Mouse (Mus musculus): ENCODE results near the gene Lhfpl2. TPM values are rescaled to one million over a fixed set of nuclear protein-coding genes. Genes with fewer than 3 reads are reported as not detected.
"Not testable (repeated sequence)": the region's sequence is repeated elsewhere in the genome, so short reads cannot be mapped to it uniquely, and the experiment has no call there.

The Lhfpl2 gene
- total RNA-seq (2021): 1 to 10 TPM; 2.5 to 3.7 TPM

DNA sequence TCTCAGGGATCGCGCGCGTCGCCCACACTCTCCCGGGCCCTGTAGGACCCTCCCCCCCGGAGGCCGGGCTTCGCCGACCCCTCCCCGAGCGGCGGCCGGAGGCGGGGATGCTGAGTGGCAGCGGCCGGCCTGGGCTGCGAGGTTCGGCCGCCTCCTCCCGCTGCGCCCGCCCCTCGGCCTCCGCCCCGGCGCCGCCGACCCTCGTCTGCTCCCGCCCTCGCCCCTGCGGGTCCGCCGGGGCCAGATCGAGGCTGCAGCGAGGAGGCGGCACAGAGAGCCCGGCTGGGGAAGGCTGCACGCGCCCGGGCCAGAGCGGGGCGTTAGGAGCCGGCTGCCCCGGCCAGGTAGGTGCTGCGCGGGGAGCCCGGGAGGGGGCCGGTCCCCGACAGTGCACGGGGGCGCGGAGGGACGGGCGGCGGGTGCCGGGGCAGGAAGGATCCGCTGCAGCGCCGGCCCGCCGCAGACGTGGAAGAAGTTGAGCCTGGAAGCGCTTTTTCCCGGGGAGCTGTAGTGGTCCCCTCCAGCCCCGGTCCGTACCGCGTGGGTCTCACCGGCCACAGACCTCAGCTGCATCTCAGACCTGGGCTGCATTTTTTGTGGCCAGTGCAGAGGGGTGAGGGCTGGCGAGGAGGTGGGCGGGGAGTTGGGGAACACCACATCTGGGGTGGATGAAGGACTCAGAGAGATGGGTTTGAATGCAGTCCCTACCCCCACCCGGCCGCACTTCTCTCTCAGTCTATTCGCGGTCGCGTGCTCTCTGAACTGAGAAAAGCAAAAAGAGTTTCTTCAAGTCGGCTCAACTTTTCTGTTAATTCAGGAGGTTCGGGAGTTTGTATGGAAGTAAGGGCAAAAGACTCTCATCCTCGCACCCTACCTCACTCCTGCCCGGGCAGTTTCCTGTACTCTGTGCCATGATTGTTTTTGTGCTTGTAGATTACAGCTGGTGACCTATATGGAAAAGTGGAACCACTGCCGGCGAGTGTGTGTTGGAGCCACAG is at the start of gene Lhfpl2:
Gene Lhfpl2 (plus strand): TSS at position 234 of the 998 bp plus-strand sequence.
- DNase-seq: peak; percentile 52 to 61
- intact Hi-C loops (cut with DNase I): loop anchor here (2.0 to 5.0 kb wide), 2 partner anchors 116 to 203 kb away; no protein-coding TSS in a partner anchor

DNA sequence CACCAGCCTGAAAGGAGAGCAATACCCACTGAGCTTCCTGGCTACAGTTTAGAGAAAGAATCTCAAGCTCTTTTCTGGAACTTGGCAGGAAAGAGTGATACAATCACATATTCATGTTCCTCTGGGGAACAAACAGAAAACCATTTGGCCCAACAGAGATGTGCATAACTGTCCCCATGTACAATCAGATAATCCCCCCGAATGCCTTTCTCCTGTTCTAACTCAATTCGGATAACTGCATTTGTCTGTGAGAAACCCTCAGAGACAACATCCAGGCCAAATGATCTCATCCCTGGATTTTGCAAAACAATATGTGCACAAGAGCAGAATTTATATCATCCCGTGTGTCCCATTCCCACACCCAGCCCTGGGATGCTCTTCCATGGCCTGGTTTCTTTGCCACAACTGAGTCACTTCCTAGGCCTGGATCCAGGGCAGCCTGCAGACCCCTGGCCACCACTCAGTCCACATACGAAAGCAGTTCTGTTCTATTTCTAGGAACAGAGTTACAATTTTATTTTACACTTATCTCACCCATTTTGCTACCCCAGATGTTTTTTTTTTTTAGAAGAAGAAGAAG is 45.5 kb upstream of the Lhfpl2 start:
- DNase-seq: no peak
- intact Hi-C loops (cut with DNase I): no loop called here

- no peak for DNase-seq
- intact Hi-C loops (cut with DNase I): no loop called here
Measured at GRCm38 (mm10) chr13:94013986-94014385, 43.6 kb upstream of the Lhfpl2 start.

- intact Hi-C loops (cut with DNase I); DNase-seq: not testable (repeated sequence)
Measured at GRCm38 (mm10) chr13:94024575-94024974, 33.0 kb upstream of the Lhfpl2 start.

DNA sequence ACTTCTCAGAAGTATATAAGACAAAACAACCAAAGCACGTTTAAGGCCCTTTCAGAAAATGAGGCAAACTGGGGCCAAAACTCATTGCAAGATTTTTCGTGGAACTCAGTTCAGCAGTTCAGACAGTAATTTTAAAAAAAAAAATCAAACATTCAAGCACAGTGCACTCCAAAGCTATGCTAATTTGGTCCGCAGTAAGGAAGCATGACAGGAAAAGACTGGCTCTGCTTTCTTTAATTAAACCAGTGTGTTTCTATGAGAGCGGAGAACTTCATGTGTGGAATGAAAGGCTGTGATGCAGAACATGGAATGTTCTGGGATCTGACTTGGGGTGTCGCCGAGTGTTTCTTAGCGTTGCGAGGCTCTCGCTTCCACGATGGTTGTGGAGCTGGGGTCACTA is 28.4 kb upstream of the Lhfpl2 start:
- intact Hi-C loops (cut with DNase I): no loop called here
- DNase-seq: no peak

GRCm38 (mm10) chr13:94030551-94030950 is 27.0 kb upstream of the Lhfpl2 start:
- intact Hi-C loops (cut with DNase I): no loop called here
- no peak for DNase-seq

- intact Hi-C loops (cut with DNase I): no loop called here
- DNase-seq: peak in 1 of 2 experiments; percentile 15
Measured at GRCm38 (mm10) chr13:94037313-94038051, 20.1 kb upstream of the Lhfpl2 start.

DNA sequence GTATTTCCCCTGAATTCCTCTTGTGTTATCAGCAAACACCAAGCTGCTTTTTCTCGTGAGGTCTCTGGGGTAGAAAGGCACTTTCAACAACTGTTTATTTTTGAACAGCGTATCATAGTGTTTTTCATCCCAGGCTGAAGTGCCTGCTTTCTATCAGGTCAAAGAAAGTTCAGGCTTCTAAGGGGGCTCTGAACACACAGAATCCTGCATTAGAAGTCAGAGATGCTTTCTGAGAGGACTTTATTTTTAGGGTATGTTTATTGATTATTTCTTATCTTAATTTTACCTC is 19.6 kb upstream of the Lhfpl2 start:
- intact Hi-C loops (cut with DNase I): no loop called here
- DNase-seq: no peak

DNA sequence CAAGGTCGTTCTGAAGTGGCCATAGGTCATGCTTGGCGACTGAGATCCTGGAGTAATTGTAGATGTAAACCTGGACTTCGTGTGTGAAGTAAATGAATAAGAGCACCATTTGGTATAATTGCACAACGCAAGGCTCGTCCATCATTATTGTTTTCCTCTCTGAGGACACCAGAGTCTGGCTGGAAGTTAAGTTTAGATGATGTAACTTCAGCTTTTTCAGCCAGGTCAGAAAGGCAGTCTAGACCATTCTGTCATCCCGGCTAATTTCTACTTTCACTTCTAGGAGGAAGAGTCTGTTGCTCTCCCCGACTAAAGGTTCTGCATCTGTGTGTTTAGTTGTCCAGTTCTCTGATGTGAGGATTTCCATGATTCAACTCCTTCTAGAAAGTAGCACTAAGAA is 7.6 kb upstream of the Lhfpl2 start:
- intact Hi-C loops (cut with DNase I): no loop called here
- no peak for DNase-seq

DNA sequence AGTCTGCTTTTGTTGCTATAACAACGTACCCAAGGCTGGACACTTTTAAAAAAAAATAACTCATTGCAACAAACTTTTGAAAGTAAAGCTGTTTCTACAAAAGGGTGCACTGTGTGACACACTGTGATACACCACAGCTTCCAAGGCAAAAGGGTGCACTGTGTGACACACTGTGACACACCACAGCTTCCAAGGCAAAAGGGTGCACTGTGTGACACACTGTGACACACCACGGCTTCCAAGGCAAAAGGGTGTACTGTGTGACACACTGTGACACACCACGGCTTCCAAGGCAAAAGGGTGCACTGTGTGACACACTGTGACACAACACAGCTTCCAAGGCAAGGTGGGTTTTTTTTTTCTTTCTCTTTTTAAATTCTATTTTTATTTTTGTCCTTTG is 6.8 kb upstream of the Lhfpl2 start:
- no peak for DNase-seq
- intact Hi-C loops (cut with DNase I): no loop called here

- no peak for DNase-seq
- intact Hi-C loops (cut with DNase I): loop anchor here (5.0 kb wide), 1 partner anchor 115 kb away; no protein-coding TSS in a partner anchor
Measured at GRCm38 (mm10) chr13:94057036-94057562, 497 bp upstream of the Lhfpl2 start.

DNA sequence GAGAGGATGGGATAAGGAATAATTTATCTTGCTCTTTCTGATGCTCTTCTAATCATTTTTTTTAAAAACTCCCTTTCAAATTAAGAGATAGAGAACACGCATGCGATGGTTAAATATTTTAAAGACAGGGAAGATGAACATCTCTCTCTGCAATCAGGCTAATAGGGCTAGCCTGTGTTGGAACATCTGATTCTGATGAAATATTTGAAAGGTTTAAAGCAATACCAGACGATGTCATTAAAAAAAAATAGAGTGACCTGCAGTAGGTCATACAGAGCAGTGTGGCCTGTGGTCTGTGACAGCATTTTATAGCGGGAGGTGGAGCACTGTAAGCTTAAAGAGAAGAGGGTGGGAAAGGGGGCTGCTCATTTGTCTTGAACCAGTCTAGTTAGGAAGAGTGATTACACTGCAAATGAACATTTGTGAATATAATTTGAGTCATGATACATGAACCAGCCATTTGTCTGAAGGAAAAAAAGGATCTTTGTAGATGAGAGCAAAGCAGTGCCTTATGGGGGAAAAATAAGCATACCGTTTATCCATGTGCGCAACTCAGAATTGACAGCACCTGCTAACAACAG is 1.1 kb downstream of the Lhfpl2 start:
- DNase-seq: no peak
- intact Hi-C loops (cut with DNase I): loop anchor here (2.0 to 5.0 kb wide), 2 partner anchors 116 to 204 kb away; no protein-coding TSS in a partner anchor

- intact Hi-C loops (cut with DNase I): loop anchor here (2.0 to 5.0 kb wide), 2 partner anchors 117 to 205 kb away; no protein-coding TSS in a partner anchor
- DNase-seq: no peak
Measured at GRCm38 (mm10) chr13:94059373-94059772, 1.8 kb downstream of the Lhfpl2 start.

DNA sequence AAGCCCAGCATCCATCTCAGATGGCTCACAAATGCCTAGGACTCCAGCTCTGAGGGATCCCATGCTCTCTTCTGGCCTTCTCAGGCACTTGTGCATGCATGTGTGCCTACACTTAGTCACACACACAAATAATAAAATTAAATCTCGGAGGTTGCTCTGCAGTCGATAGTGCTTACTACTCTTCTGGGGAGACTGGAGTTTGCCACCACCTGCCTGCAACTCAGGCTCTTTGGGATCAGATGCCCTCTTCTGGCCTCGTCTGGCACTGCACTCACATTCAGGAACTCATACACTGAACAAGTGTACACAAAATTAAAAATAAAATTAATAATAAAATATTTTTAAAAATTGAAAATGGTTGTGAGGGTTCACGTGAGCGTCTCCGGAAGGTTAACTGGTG is 2.2 kb downstream of the Lhfpl2 start:
- intact Hi-C loops (cut with DNase I): loop anchor here (2.0 to 5.0 kb wide), 5 partner anchors 83 to 262 kb away; no protein-coding TSS in a partner anchor
- DNase-seq: peak; percentile 21 to 58

DNA sequence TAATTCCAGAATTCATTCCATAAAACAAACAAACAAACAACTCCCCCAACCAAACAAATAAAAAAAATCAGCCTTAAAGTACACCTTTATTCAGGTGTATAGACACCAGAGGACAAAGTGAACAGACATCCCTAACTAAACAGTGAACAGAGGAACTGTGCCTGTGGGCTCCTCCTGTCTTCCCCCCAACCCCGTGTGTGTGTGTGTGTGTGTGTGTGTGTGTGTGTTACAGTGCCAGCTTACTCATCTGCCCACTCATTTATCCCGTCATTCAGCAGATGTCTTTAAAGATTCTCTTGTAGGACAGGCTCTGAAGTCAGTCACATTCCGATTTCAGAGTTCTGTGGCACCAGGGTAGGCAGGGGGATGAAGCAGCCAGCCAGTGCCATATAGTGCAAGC is 2.9 kb downstream of the Lhfpl2 start:
- intact Hi-C loops (cut with DNase I): loop anchor here (5.0 kb wide), 3 partner anchors 82 to 263 kb away; no protein-coding TSS in a partner anchor

DNA sequence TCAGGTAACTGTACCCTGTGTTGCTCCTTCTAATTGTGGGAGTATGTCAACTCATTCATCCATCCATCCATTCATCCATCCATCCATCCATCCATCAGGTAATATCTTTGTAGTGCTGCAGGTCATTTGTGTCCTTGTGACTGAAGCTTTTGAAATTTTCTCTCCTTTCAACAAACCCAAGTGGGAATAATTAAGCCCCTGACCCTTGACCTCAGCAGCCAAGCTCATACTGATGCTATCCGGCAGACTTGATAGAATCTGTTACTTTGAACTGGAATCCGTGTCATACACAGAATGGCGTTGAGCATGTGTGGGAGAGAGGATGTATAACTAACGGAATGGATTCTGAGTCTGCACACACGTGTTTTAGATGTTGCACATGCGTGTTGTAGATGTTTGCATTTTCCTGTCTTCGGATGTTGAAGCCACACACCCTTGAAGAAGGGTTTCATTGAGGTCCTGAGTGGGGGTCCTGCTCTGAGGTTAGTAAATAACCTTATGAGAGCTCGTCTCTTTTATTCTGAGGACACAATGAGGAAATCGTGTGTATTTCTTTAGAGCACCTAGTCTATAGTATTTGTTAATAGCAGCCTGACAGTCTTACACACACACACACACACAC is 3.8 kb downstream of the Lhfpl2 start:
- intact Hi-C loops (cut with DNase I): loop anchor here (5.0 kb wide), 3 partner anchors 81 to 264 kb away; no protein-coding TSS in a partner anchor
- no peak for DNase-seq

More for the DNA sequence above, 2.9 kb downstream of the Lhfpl2 start:
- DNase-seq: no peak

DNA sequence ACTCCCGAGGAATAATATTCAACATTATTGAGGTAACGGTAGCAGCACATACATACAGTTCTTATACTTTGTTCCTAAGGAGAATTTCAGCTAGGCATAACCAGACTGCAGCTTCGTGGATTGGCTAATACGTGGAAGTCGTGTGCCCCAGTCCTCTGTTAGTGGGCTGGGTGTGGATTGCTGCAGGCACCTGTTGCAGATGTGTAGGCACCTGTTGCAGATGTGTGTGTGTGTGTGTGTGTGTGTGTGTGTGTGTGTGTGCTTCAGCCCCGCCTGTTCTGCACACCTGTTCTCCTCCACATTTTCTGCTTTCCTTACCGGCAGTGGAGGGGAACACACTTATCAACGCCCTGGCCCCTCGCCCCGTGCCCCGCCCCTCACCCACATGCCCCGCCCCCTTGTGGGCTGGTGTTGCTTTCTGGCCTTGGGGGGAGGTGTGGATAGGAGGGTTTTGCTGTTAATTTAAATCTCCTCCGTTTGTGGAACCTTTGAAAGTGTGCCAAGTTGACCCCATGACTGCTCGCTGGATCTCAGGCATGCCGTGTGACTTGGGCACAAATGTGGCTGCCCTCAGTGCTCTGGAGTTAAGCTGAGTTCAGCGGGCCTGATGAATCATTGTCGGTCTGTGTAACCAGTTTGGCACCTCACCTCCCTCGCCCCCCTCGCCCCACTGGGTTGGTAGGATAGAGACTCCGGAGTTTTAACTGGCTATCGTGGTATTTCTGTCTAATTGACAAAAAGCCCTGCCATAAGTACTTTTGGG is 4.9 kb downstream of the Lhfpl2 start:
- intact Hi-C loops (cut with DNase I): loop anchor here (5.0 kb wide), 3 partner anchors 80 to 265 kb away; no protein-coding TSS in a partner anchor
- DNase-seq: no peak

DNA sequence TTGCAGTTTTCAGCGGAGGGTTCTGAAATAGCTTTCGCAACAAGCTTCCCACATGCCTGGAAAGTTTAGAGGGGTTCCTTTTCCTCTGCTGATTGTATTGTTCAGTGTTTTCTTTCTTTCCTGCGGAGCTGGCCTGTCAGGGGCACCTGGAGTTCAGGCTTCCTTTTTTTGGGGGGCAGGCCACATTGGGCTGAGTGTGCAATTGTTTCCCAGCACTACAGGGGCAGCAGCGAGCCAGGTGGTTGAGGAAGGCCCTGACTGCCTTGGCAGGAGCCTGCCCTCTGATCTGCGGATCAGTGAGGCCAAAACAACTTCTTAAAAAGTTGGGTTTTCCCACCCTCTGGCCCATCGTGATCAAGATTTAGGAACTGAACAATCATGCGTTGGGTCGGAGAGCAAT is 5.6 kb downstream of the Lhfpl2 start:
- intact Hi-C loops (cut with DNase I): loop anchor here (5.0 kb wide), 3 partner anchors 79 to 266 kb away; no protein-coding TSS in a partner anchor

GRCm38 (mm10) chr13:94064571-94064970 is 7.0 kb downstream of the Lhfpl2 start:
- DNase-seq: no peak
- intact Hi-C loops (cut with DNase I): loop anchor here (5.0 kb wide), 3 partner anchors 78 to 267 kb away; no protein-coding TSS in a partner anchor

More for the DNA sequence above, 5.6 kb downstream of the Lhfpl2 start:
- DNase-seq: no peak

All from heart, postnatal 36 days (tissue).